Mouse (Mus musculus): Measurements from ENCODE around the gene Adh1. TPM values are rescaled to one million over a fixed set of nuclear protein-coding genes. Genes with fewer than 3 reads are reported as not detected.

The Adh1 gene
- total RNA-seq, 2 experiments from 2014 or later = 28.8 to 29.3 TPM

- DNase-seq (ENCODE audit: low spot score in 2 of 2) = no peak
Measured at GRCm38 (mm10) chr3:138240411-138240810, 20.4 kb upstream of the Adh1 start.

- DNase-seq (ENCODE audit: low spot score in 2 of 2) = no peak
Measured at GRCm38 (mm10) chr3:138240942-138241341, 19.8 kb upstream of the Adh1 start.

DNA sequence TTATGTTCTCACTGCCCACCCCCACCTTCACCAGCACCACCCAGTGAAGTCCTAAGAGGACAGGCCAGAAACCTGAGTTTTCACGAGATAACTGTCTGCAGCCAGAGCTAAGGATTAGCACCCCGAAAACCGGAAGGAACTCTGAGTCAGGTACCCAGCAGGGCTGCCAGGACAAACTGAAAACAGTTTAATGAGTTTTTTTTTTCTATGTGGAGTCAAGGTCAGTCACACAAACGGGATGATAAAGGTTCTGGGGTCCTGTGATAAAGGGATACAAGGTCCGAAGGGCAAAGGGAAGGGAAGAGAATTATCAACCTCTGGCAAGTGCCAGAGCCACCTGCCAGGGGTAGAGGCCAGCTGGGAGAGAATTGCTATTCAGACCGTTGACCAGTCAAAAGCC lies 19.4 kb upstream of the Adh1 start:
- DNase-seq (ENCODE audit: low spot score in 2 of 2) = no peak

DNA sequence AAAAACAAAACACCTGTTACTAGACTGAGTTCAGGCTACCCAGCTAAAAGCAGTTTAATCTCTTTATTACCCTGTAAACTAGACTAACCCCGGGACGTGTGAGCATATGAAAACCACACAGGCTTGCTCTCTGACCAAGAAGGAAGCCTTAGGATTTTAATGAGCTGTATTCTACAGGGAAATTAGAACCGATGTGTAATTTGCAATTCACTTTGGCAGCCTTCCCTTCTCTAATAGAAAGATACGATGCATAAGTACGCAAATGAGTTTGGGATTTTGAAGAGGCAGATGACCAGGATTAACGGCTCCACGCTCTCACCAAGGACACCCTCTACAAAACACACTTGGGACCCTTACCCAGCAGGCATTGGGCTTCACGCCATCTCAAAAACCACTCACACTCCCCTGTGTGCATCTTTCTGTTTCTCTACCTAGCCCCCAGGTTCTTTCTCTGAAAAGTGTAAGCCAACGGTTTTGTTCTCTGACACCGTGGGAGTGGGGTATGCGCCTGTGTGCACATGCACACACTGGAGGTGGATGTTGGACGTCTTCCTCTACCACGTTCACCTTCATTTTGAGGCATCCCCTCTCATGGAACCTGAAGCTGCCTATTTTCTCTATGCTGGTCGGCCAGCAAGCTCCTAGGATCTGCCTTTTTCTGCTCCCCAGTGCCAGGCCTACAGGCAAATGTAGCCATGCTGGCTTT lies 18.6 kb upstream of the Adh1 start:
- DNase-seq (ENCODE audit: low spot score in 2 of 2) = no peak

DNA sequence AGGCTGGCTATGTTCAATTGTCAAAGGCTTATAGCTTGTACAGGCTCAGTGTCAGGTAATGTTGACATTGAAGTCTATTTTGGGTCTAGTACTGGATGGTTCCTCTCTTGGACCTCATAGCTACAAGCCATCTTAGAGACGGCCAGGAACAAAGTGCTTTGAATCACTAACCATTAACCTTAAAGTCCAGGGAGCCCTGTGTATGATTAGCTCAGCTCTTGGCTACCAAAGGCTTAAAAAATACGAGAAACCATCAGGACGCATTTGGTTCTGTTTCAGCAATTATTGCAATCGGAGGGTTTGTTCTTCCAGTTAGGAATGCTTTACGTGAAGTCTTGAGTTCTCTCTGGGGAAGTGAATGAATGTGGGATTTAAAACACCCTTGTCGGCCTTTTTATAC lies 17.9 kb upstream of the Adh1 start:
- no peak for DNase-seq (ENCODE audit: low spot score in 2 of 2)

DNA sequence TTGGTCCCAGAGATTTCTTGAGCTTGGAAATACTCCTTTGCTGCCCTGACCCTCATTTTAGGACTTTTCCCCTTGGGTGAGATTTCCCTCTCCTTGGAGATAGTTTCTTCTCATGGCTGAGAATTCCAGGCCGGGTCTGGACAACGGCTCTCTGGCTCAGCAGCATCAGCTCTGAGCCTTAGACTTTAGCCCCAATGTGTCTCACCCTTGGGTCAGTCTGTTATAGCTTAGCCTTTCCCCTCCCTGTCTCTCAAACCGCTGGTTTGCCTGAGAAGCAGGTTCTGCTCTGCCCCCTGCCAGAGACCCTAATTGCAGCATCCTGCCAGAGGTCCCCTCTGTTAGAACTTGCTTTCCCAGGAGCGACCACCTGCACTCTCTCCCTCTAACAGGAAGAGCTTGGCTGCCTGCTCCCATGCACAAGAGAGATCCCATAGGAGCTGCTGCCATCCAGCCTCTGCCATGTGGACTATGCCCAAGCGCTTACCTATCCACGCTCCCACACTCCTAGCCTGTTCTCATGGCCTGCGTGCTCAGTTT lies 16.4 kb upstream of the Adh1 start:
- no peak for DNase-seq (ENCODE audit: low spot score in 2 of 2)

- no peak for DNase-seq (ENCODE audit: low spot score in 2 of 2)
Measured at GRCm38 (mm10) chr3:138246511-138247020, 14.2 kb upstream of the Adh1 start.

DNA sequence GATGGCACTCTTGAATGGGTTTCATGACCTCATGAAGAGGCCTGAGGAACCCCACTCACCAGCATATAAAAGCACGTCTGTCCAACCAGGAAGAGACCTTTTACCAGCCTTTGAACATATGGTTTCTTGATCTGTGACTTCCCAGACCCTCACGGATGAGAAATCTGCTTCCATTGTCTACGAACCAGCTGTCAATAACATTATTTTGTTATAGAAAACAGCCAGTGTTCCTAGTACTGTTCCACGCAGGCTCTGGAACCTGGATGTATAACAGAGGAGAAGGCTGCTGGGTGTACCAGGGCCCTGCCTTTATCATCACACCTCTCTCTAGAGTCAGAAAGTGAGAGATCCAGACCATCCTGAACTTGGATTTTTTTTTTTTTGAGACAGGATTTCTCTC lies 13.6 kb upstream of the Adh1 start:
- no peak for DNase-seq (ENCODE audit: low spot score in 2 of 2)

GRCm38 (mm10) chr3:138248011-138248410 lies 12.8 kb upstream of the Adh1 start:
- DNase-seq (ENCODE audit: low spot score in 2 of 2) = no peak

DNA sequence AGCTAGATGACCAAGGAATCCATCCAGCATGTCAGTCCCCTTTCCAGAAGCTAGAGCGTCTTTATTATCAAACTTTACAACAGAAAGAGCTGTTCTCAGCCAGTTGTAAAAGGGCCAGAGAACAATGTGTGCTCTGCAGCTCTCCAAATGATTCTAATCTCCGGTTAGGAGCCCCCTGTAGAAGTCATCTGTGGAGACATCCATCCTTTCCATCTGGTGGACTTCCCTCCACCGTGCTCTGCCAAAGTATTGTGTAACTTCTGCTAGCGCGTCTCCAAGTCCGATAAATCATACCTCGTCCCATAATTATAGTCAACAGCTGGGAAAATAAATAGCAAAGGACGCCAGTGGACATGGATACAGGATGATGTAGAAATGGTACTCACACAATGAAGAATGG lies 12.0 kb upstream of the Adh1 start:
- peak in 1 of 2 experiments; percentile 44 for DNase-seq (ENCODE audit: low spot score in 2 of 2)

- DNase-seq (ENCODE audit: low spot score in 2 of 2) = no peak
Measured at GRCm38 (mm10) chr3:138251156-138251555, 9.6 kb upstream of the Adh1 start.

DNA sequence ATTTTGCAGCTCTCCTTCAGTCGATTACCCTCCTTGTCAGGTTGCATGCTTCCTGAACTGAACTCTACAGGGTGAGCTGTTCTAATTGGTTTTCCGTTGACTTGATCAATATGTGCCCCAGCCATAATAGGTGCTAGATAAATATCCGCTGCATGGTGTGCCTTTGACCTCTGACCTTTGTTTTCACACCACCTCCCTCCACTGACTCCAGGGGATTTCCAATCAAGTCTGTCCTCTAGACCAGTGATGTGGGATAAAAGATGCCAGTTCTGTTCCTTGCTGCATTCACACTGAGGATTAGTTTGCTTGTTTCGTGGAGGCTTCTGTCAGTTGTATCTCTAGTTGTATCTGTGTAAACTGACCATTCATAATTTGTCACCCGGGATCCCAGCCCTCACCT lies 6.6 kb upstream of the Adh1 start:
- DNase-seq (ENCODE audit: low spot score in 2 of 2) = no peak

DNA sequence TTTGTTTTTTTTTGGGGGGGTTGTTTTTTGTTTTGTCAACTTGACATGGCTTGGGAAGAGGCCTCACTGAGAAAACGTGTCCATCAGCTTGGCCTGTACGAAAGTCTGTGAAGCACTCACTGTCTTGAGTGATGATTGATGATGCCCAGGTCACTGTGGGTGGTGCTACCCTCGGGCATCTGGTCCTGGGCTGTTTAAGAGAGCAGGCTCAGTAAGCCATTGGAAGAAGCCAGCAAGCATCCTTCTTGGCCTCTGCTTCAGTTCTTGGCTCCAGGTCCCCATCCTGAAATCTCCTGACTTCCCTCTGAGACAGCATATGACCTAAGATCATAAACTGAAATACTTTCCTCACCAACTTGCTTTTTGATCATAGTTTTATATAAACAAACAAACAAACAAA lies 5.4 kb upstream of the Adh1 start:
- DNase-seq (ENCODE audit: low spot score in 2 of 2) = no peak

DNA sequence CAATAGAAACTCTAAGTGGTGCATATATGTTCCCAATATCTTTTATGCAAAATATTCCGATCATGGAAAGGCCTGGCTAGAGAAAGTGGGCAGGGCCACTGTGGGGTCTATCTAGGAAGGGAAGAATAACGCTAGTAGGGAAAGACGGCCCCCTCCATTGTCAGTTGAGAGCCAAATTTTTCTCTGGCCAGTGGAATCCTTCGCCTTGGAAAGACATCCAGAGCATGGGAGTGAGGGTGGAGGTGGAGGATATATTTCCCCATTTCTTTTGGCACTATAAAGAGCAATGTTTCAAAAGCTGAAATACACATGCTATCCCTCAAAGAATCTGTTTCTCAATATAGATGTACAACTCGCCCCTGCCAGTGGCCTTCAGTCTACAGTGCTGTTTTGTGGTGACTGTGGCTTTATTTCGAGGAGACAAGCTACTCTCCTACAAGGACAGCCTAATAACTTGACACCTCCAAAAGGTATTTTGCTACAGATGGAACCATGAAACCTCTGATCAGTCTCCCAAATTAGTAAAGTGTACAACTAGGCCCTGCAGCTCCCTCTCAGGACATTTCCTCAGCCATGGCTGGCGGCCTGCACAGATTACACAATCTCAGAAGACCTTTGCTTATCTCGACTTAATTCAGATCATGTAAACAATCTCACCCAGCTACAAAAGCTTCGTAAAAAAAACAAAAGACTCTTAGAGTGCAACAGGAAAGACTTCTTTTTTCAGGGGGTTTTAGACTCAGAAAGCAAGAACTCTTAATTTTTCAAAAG lies 4.8 kb upstream of the Adh1 start:
- no peak for DNase-seq (ENCODE audit: low spot score in 2 of 2)

DNA sequence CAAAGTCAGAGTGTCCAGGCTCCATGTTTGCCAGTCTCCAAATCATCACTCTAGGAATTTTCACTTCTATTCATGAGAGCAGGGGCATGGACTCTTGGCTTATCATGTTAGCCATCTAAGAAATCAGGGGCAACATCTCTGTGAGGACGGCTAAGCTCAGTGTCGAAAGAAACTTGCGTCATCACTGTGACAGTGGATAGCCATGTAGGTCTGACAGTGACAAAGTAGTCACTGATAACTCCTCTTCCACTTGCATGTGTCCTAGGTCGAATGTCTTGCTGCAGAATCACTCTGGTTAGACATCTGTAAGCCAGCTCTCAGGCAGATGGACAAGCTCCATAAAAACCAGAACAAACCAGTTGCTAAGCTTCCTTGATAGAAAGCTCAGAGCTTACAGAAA lies 1.8 kb downstream of the Adh1 start:
- no peak for DNase-seq (ENCODE audit: low spot score in 2 of 2)

- no peak for DNase-seq (ENCODE audit: low spot score in 2 of 2)
Measured at GRCm38 (mm10) chr3:138263154-138263930, 2.6 kb downstream of the Adh1 start.

DNA sequence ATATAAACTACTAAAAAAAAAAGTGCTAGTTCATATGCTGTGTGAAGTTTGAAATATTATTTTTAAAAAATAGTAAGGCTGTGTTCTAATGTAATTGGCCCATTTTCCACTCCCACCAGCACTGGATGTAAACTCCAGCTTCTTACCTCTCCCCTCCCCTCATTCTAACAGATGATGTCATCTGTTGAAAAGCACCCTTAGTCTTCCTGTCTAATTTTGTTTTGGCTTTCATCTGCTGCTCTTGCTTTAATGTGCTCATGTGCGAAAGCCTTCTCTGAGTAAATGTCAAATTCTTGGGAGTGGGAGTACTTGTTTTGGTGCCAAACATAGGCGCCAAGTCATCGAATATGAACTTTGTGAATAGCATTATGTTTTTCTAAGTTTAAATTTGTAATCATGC lies 3.9 kb downstream of the Adh1 start:
- DNase-seq (ENCODE audit: low spot score in 2 of 2) = no peak

- DNase-seq (ENCODE audit: low spot score in 2 of 2) = no peak
Measured at GRCm38 (mm10) chr3:138270507-138270906, 9.7 kb downstream of the Adh1 start.

DNA sequence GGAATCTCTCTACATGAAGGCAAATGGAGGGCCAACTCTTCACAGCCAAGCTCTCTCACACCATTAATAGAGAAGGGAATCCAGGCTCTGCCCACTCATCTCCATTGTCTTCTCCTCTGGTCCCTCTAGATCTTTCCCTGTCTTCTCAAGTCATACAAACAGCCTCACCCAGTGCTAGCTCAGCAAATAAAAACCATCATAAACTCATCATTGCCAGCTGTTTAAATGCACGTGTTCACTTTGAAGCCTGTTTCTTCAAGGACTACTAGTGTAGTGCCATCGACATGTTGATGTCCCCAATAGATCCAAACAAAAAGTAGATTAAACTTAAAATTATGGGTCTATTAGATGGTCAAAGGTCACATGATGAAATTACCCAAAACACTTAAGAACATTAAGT lies 10.5 kb downstream of the Adh1 start:
- no peak for DNase-seq (ENCODE audit: low spot score in 2 of 2)

GRCm38 (mm10) chr3:138273080-138273479 lies 12.3 kb downstream of the Adh1 start:
- DNase-seq (ENCODE audit: low spot score in 2 of 2) = no peak

DNA sequence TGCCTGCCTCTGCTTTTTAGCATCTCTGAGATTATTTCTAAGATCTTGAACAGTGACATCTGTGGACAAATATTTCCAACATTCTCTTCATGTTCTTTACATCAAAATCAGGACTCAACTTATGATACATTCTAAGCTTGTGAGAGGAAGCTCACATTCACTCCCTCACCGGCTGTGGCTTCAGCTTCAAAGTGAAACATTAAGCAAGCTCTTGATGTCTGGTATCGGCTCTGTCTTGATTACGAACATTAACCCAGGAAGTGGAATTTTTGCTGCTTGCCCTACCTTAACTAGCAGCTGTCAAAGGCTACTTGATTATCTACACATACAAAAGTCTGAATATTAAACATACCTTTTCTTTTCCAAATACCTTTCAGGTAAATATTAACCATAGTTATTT lies 14.3 kb downstream of the Adh1 start:
- no peak for DNase-seq (ENCODE audit: low spot score in 2 of 2)

- DNase-seq (ENCODE audit: low spot score in 2 of 2) = no peak
Measured at GRCm38 (mm10) chr3:138282556-138282955, 21.8 kb downstream of the Adh1 start.

Measured in gastrocnemius, postnatal 4 days (tissue).